ENCODE assay signal across 8 mouse cellular contexts in genomic region chr16:72664806-72665205, GRCm38 (mm10).
DNase-seq lines count a peak whose midpoint lies in the region; ATAC-seq lines count a peak whose summit lies in the region.

No protein-coding gene starts in this region.

- peak overlapping the region; percentile 69 for H3K4me2 ChIP-seq in heart, embryonic 11.5 days
- peak overlapping the region; percentile 83 for H3K4me2 ChIP-seq in hindbrain, embryonic 13.5 days
- peak overlapping the region; percentile 69 for H3K4me2 ChIP-seq in midbrain, embryonic 12.5 days (replicated peaks)

- no peak for DNase-seq in heart, postnatal 25 days (ENCODE audit: low spot score)
- peak; percentile 39 for DNase-seq in embryo, embryonic 10 days (ENCODE audit: low spot score)
- DNase-seq in cerebellum, postnatal 14 days = no peak

- WGBS in heart, embryonic 11.5 days (ENCODE audit: insufficient replicate concordance) = 9% methylated on average over 4 of the region's 4 CpGs
- 17% methylated on average over 4 of the region's 4 CpGs for WGBS in hindbrain, embryonic 13.5 days
- WGBS in midbrain, embryonic 12.5 days = 9% methylated on average over 4 of the region's 4 CpGs

- no peak for ATAC-seq in heart, embryonic 11.5 days (replicated peaks; ENCODE audit: insufficient number of reproducible peaks, low FRiP score, low TSS enrichment)
- ATAC-seq in hindbrain, embryonic 13.5 days (ENCODE audit: low FRiP score) = no peak
- ATAC-seq in midbrain, embryonic 12.5 days (ENCODE audit: low FRiP score, low read depth) = no peak
- ATAC-seq in erythroid progenitor cell, adult 5-6 weeks (replicated peaks; ENCODE audit: low FRiP score, poor library complexity, severe bottlenecking) = no peak
- ATAC-seq in megakaryocyte-erythroid progenitor cell, adult 5-6 weeks (replicated peaks; ENCODE audit: low FRiP score, low TSS enrichment, poor library complexity, severe bottlenecking) = no peak

- no peaks in the 10 kb centered on the region for H3K27me3 ChIP-seq in heart, embryonic 11.5 days (ENCODE audit: control insufficient read depth, insufficient read depth, low read length)
- H3K27me3 ChIP-seq in hindbrain, embryonic 13.5 days = no peaks in the 10 kb centered on the region
- no peaks in the 10 kb centered on the region for H3K27me3 ChIP-seq in midbrain, embryonic 12.5 days

- H3K9ac ChIP-seq in heart, embryonic 11.5 days (ENCODE audit: low read depth, low read length) = peak overlapping the region; percentile 80; the same call in 1 of the 2 replicates
- H3K9ac ChIP-seq in hindbrain, embryonic 13.5 days = peak overlapping the region; percentile 87
- H3K9ac ChIP-seq in midbrain, embryonic 12.5 days (replicated peaks) = peak overlapping the region; percentile 90

- no peak overlapping the region for H3K27ac ChIP-seq in heart, embryonic 11.5 days (ENCODE audit: low read depth, low read length)
- no peak overlapping the region; the same call in 1 of the 2 replicates for H3K27ac ChIP-seq in hindbrain, embryonic 13.5 days
- H3K27ac ChIP-seq in midbrain, embryonic 12.5 days (replicated peaks) = no peak overlapping the region

- H3K9me3 ChIP-seq in heart, embryonic 11.5 days (replicated peaks; ENCODE audit: control insufficient read depth, low read length) = no peaks in the 10 kb centered on the region
- no peaks in the 10 kb centered on the region for H3K9me3 ChIP-seq in hindbrain, embryonic 13.5 days
- no peaks in the 10 kb centered on the region for H3K9me3 ChIP-seq in midbrain, embryonic 12.5 days

- peak overlapping the region; percentile 60 for H3K4me3 ChIP-seq in heart, embryonic 11.5 days (ENCODE audit: low read depth, low read length)
- peak overlapping the region; percentile 84 for H3K4me3 ChIP-seq in hindbrain, embryonic 13.5 days
- peak overlapping the region; percentile 84 for H3K4me3 ChIP-seq in midbrain, embryonic 12.5 days

- intact Hi-C loops in heart, postnatal 25 days (cut with DNase I) = loop anchor here (5.0 kb wide), 2 partner anchors 257 to 312 kb away; no protein-coding TSS in a partner anchor

- H3K36me3 ChIP-seq in heart, embryonic 11.5 days (ENCODE audit: control insufficient read depth, insufficient read depth, low read length) = 0 out of 2 replicates have a peak, but pooled peaks cover 2% of the 10 kb centered on the region
- H3K36me3 ChIP-seq in hindbrain, embryonic 13.5 days = no peaks in the 10 kb centered on the region
- H3K36me3 ChIP-seq in midbrain, embryonic 12.5 days = no peaks in the 10 kb centered on the region

- H3K4me1 ChIP-seq in heart, embryonic 11.5 days (ENCODE audit: control insufficient read depth, insufficient read depth, low read length) = 0 out of 2 replicates have a peak, but pooled peaks cover 5% of the 10 kb centered on the region
- peaks cover 39% of the 10 kb centered on the region for H3K4me1 ChIP-seq in hindbrain, embryonic 13.5 days (replicated peaks)
- H3K4me1 ChIP-seq in midbrain, embryonic 12.5 days = peaks cover 24% of the 10 kb centered on the region
